Mouse (Mus musculus): ENCODE data around the gene Axin2. TPM values are rescaled to one million over a fixed set of nuclear protein-coding genes. Genes with fewer than 3 reads are reported as not detected.
A peak's percentile ranks its signal among the peaks of the same experiment; 100 is the strongest.

The Axin2 gene
- polyA plus RNA-seq, 1 experiment from 2014 or later: 9.2 TPM

GRCm38 (mm10) chr11:108909396-108910195 lies 10.6 kb upstream of the Axin2 start:
- Histone ChIP-seq H3K9ac (no peak overlapping the region), H3K27ac (replicated peaks) (no peak overlapping the region), H3K4me1 (replicated peaks) (peaks cover 7% of the 10 kb centered on the region), H3K27me3 (peaks cover 8% of the 10 kb centered on the region; the same call in 1 of the 2 replicates), H3K9me3 (no peaks in the 10 kb centered on the region), H3K4me2 (peak overlapping the region; percentile 39), H3K4me3 (no peak overlapping the region), H3K36me3 (no peaks in the 10 kb centered on the region)
- no peak for ATAC-seq (ENCODE audit: low FRiP score, low read depth)
- 12% methylated on average over 23 of the region's 24 CpGs for WGBS

DNA sequence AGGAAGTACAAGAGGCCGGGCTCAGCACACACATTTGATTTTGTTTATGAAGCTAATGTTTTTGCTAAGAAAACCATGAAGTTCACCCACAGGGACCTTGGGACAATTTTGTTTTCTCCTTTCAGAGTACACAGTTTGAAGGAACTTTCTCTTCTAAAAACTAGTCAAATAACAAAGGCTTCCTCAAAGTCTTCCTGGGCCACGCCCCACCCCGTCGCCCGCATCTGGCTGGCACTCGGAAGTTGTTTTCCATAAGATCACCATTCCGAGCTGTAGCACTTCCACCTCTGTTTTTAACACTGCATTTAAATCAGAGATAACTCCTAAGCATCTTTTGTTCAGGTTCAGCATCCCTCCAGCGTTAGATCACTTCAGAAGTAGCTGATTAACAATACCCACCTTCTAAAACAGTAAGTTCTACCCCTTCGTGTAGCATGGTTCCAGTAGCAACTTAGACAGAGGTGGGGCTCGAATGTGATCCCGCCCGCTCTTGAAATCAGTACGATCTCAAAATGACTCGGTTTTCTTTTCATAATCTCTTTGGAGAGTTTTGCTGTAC lies 9.7 kb upstream of the Axin2 start:
- Histone ChIP-seq H3K4me1 (replicated peaks) (peaks cover 7% of the 10 kb centered on the region), H3K9me3 (no peaks in the 10 kb centered on the region), H3K27me3 (peaks cover 8% of the 10 kb centered on the region; the same call in 1 of the 2 replicates), H3K36me3 (no peaks in the 10 kb centered on the region), H3K9ac (no peak overlapping the region), H3K27ac (replicated peaks) (no peak overlapping the region), H3K4me3 (no peak overlapping the region), H3K4me2 (peak overlapping the region; percentile 39; the same call in 1 of the 2 replicates)
- no peak for ATAC-seq (ENCODE audit: low FRiP score, low read depth)
- WGBS: 12% methylated on average over 14 of the region's 14 CpGs

GRCm38 (mm10) chr11:108910903-108911302 lies 9.2 kb upstream of the Axin2 start:
- Histone ChIP-seq H3K9ac (no peak overlapping the region), H3K27me3 (peaks cover 8% of the 10 kb centered on the region; the same call in 1 of the 2 replicates), H3K4me2 (no peak overlapping the region), H3K27ac (replicated peaks) (no peak overlapping the region), H3K4me3 (no peak overlapping the region), H3K9me3 (no peaks in the 10 kb centered on the region), H3K4me1 (replicated peaks) (peaks cover 7% of the 10 kb centered on the region), H3K36me3 (no peaks in the 10 kb centered on the region)
- ATAC-seq (ENCODE audit: low FRiP score, low read depth): no peak
- WGBS: 42% methylated on average over 7 of the region's 7 CpGs

GRCm38 (mm10) chr11:108912174-108912573 lies 8.0 kb upstream of the Axin2 start:
- Histone ChIP-seq H3K4me2 (no peak overlapping the region), H3K9ac (no peak overlapping the region), H3K4me3 (no peak overlapping the region), H3K4me1 (replicated peaks) (peaks cover 7% of the 10 kb centered on the region), H3K9me3 (no peaks in the 10 kb centered on the region), H3K36me3 (no peaks in the 10 kb centered on the region), H3K27me3 (peaks cover 8% of the 10 kb centered on the region; the same call in 1 of the 2 replicates), H3K27ac (replicated peaks) (no peak overlapping the region)
- WGBS: 97% methylated on average over 12 of the region's 12 CpGs
- ATAC-seq (ENCODE audit: low FRiP score, low read depth): no peak

GRCm38 (mm10) chr11:108917422-108918324 lies 2.5 kb upstream of the Axin2 start:
- WGBS: 3% methylated on average over 12 of the region's 12 CpGs
- H3K27me3 ChIP-seq: no peaks in the 10 kb centered on the region
- peak overlapping the region; percentile 46 for H3K4me2 ChIP-seq
- no peak for ATAC-seq (ENCODE audit: low FRiP score, low read depth)
- no peak overlapping the region for H3K9ac ChIP-seq
- peak overlapping the region; percentile 64 for H3K27ac ChIP-seq (replicated peaks)
- H3K36me3 ChIP-seq: no peaks in the 10 kb centered on the region
- no peak overlapping the region for H3K4me3 ChIP-seq
- H3K4me1 ChIP-seq (replicated peaks): peaks cover 26% of the 10 kb centered on the region
- H3K9me3 ChIP-seq: no peaks in the 10 kb centered on the region

GRCm38 (mm10) chr11:108920636-108921505 lies 722 bp downstream of the Axin2 start:
- H3K9ac ChIP-seq: peak overlapping the region; percentile 76
- WGBS: under 1% methylated on average over 88 of the region's 104 CpGs
- peak; percentile 62 for ATAC-seq (ENCODE audit: low FRiP score, low read depth)
- H3K4me2 ChIP-seq: peak overlapping the region; percentile 94
- H3K36me3 ChIP-seq: no peaks in the 10 kb centered on the region
- no peaks in the 10 kb centered on the region for H3K9me3 ChIP-seq
- H3K27me3 ChIP-seq: no peaks in the 10 kb centered on the region
- peak overlapping the region; percentile 96 for H3K27ac ChIP-seq (replicated peaks)
- peaks cover 58% of the 10 kb centered on the region for H3K4me1 ChIP-seq (replicated peaks)
- peak overlapping the region; percentile 71 for H3K4me3 ChIP-seq

DNA sequence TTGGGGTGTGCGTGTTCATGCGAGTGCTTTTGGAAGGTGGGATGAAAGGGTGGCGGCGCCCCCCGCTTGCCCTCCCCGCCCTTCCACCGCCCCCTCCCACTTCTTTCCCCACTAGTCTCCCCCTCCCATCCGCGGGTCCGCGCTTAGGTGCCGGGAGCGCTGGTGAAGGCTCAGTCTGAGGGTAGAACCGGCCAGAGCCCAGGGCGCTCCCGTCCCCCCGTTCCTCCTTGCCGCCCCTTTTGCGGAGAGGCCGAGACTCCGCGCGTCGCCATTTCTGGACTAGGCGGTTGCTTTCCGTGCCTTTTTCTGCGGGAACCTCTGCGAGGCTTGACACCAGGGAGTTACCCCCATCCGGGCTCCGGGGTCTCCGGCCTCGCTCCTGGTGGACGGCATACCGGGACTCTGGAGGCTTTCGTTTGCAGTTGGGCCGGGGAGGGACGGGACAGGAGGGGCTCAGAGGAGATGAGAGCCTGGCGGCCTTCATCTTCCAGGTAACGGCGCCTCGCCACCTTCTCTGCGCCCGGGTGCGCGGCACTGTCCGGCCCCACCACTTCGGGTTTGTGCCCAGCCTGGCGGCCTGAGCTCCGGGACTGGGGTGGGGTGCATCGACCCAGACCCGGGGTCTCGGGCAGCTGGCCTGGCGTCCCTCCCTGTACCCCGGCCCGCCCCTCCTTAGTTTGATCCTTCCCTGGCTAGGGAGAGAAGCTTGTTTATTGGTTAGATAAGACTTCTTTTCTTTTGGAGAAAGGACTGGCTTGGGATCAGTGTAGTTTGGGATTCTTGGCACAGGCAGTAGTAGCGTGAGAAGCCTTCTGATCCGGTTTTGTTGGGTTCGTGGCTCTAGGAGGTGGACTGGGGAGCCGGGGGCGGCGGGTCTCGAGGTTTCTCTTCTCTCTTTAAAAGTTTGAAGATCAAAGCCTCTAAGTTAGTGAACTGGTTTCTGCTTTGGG lies 1.6 kb downstream of the Axin2 start:
- H3K4me1 ChIP-seq (replicated peaks): peaks cover 65% of the 10 kb centered on the region
- H3K27ac ChIP-seq (replicated peaks): peak overlapping the region; percentile 96
- H3K9me3 ChIP-seq: no peaks in the 10 kb centered on the region
- H3K4me3 ChIP-seq: peak overlapping the region; percentile 71
- no peaks in the 10 kb centered on the region for H3K27me3 ChIP-seq
- H3K36me3 ChIP-seq: no peaks in the 10 kb centered on the region
- WGBS: under 1% methylated on average over 49 of the region's 62 CpGs
- H3K9ac ChIP-seq: peak overlapping the region; percentile 76
- ATAC-seq (ENCODE audit: low FRiP score, low read depth): peak; percentile 16; the same call in 1 of the 2 replicates
- peak overlapping the region; percentile 94 for H3K4me2 ChIP-seq

GRCm38 (mm10) chr11:108922511-108923187 lies 2.5 kb downstream of the Axin2 start:
- no peaks in the 10 kb centered on the region for H3K27me3 ChIP-seq
- WGBS: 0% methylated on average over 30 of the region's 32 CpGs
- no peak for ATAC-seq (ENCODE audit: low FRiP score, low read depth)
- H3K9ac ChIP-seq: peak overlapping the region; percentile 76
- peaks cover 69% of the 10 kb centered on the region for H3K4me1 ChIP-seq (replicated peaks)
- H3K4me3 ChIP-seq: peak overlapping the region; percentile 71
- H3K9me3 ChIP-seq: no peaks in the 10 kb centered on the region
- no peaks in the 10 kb centered on the region for H3K36me3 ChIP-seq
- H3K4me2 ChIP-seq: peak overlapping the region; percentile 94
- H3K27ac ChIP-seq (replicated peaks): peak overlapping the region; percentile 96

- H3K4me2 ChIP-seq: peak overlapping the region; percentile 94
- no peaks in the 10 kb centered on the region for H3K36me3 ChIP-seq
- H3K9ac ChIP-seq: peak overlapping the region; percentile 76
- H3K4me3 ChIP-seq: peak overlapping the region; percentile 71
- H3K27me3 ChIP-seq: no peaks in the 10 kb centered on the region
- WGBS: 3% methylated on average over 17 of the region's 17 CpGs
- H3K9me3 ChIP-seq: no peaks in the 10 kb centered on the region
- peaks cover 69% of the 10 kb centered on the region for H3K4me1 ChIP-seq (replicated peaks)
- H3K27ac ChIP-seq (replicated peaks): peak overlapping the region; percentile 96; the same call in 1 of the 2 replicates
- ATAC-seq (ENCODE audit: low FRiP score, low read depth): no peak
These were observed 3.0 kb downstream of the Axin2 start for GRCm38 (mm10) chr11:108923188-108923575.

- 16% methylated on average over 13 of the region's 13 CpGs for WGBS
- H3K9me3 ChIP-seq: no peaks in the 10 kb centered on the region
- H3K4me1 ChIP-seq (replicated peaks): peaks cover 74% of the 10 kb centered on the region
These were observed 3.6 kb downstream of the Axin2 start for GRCm38 (mm10) chr11:108923781-108924180.

More at GRCm38 (mm10) chr11:108923781-108924180, 3.6 kb downstream of the Axin2 start:
- Histone ChIP-seq H3K36me3 (no peaks in the 10 kb centered on the region), H3K4me2 (peak overlapping the region; percentile 94), H3K4me3 (peak overlapping the region; percentile 71), H3K9ac (peak overlapping the region; percentile 76), H3K27ac (replicated peaks) (no peak overlapping the region), H3K27me3 (no peaks in the 10 kb centered on the region)
- ATAC-seq (ENCODE audit: low FRiP score, low read depth): no peak
